Mouse (Mus musculus): Measurements from ENCODE around the gene Ppp1r14d.

DNA sequence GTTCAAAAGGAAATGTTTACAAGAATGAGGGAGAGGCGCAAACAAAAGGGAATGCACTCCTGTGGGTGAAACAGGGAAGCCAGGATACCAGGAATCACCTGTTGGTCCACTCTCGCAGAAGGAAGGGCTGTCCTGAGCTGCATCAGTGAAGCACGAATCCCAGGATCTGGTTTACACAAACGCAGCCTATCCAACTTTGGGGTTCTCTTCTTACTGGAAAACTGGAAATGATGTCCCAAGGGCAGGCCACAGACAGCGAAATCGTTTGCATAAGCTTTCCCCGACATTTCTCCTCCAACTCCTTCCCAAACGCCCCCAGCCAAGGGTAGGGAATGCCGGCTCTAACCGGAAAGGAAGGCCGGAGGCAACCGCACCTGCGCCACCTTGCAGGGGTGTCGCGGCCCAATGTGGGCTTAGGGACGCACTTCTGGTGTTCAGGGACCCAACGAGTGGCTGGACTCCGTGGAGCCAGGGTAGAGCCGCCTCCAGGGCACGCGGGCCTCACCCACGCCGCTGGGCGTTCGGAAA is 7.0 kb upstream of the Ppp1r14d start:
- TF ChIP-seq GATA1 (IDR thresholded peaks at IDR 0.05; ENCODE audit: borderline replicate concordance, low read length) (no peak), FLI1 (IDR thresholded peaks at IDR 0.05; ENCODE audit: low read length) (no peak)

All from megakaryocyte, embryonic 14.5 days (primary cell).